Mouse (Mus musculus): Measurements from ENCODE around the gene Adal. TPM values are rescaled to one million over a fixed set of nuclear protein-coding genes. Genes with fewer than 3 reads are reported as not detected.

The Adal gene
- total RNA-seq, 2 experiments from 2014 or later: 13.9 to 14.5 TPM

DNA sequence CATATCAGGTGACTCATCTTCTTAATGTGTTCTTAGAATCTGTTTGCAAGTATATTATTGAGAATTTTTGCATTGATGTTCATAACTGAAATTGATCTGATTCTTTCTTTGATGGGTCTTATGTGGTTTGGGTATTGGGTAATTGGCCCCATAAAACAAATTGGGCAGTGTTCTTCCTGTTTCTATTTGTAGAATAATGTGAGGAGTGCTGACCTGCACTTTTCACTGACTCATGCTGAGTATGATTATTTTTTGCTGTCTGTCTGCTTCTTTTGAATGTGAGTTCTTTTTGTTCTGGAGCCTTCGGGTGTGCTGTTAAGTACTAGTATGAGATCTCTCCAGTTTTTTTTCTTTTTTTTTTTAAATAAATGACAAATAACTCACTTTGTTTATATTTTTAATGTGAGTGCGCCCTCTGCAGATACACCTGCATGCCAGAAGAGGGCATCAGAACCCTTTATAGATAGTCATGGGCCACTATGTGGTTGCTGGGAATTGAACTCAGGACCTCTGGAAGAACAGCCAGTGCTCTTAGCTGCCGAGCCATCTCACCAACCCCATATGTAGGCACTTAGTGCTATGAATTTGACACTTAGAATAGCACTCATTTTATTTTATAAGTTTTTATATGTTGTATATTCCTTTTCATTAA lies 38.7 kb downstream of the Adal start:
- no peak for DNase-seq

GRCm38 (mm10) chr2:121183431-121183830 lies 43.2 kb downstream of the Adal start:
- no peak for DNase-seq

DNA sequence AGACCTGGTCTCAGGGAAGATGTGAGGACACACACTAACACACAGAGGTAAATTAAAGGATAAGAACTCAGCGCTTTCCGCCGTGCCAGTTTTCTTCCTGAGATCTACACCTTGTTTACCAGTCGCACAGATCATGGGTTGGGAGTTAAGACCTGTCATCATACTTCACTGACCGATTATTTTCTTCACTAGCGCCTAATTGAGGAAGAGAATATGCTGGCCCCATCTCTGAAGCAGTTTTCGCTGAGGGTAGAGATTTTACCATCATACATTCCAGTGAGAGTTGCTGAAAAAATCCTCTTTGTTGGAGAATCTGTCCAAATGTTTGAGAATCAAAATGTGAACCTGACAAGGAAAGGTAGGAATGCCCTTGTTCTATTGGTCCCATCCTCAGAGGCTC lies 43.9 kb downstream of the Adal start:
- no peak for DNase-seq

DNA sequence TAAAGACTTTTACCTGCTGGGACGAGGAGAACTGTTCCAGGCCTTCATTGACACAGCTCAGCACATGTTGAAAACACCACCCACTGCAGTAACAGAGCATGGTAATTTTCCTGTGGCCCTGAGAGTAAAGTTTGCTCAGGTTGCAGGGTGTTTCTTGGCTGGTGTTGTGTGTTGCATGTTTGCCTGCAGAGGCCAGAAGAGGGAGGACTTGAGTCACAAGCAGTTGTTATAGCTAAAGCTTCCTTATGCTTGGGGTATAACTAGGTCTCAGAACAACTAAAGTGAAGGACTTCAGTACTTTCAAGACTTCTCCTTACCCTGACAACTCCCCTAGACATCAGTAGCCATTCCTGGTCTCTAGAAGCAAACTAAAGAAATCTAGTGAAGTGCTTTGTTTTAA lies 48.3 kb downstream of the Adal start:
- DNase-seq: no peak

GRCm38 (mm10) chr2:121195466-121195865 lies 55.2 kb downstream of the Adal start:
- DNase-seq: no peak

- no peak for DNase-seq
Measured at GRCm38 (mm10) chr2:121204276-121204675, 64.0 kb downstream of the Adal start.

Other genes starting within 250 kb of the Adal start
- 10 to 100 TPM; 20.4 to 21.3 TPM for gene Ubr1, start 169.7 kb upstream of the Adal start, total RNA-seq (2021)
- gene Tmem62, start 163.4 kb upstream of the Adal start, total RNA-seq (2021): 1 to 10 TPM; 2.9 to 4.2 TPM
- gene Ccndbp1, start 132.0 kb upstream of the Adal start, total RNA-seq (2021): 10 to 100 TPM; 12.5 to 16.6 TPM
- gene Epb42, start 103.4 kb upstream of the Adal start, total RNA-seq (2021): under 1 TPM in 1 of 2 experiments, not detected in 1; 0.16 TPM
- not detected for gene Tgm5, start 54.6 kb upstream of the Adal start, total RNA-seq (2021)
- gene Tgm7, start 30.6 kb upstream of the Adal start, total RNA-seq (2021): not detected
- 1 to 10 TPM; 3.2 to 3.6 TPM for gene Lcmt2, start 225 bp downstream of the Adal start, total RNA-seq (2021)
- 10 to 100 TPM in 1 of 2 experiments, 1 to 10 TPM in 1; 9.9 to 11.8 TPM for gene Tubgcp4, start 30.2 kb downstream of the Adal start, total RNA-seq (2021)
- 1 to 10 TPM; 4.5 to 4.6 TPM for gene Zscan29, start 30.7 kb downstream of the Adal start, total RNA-seq (2021)
- gene Trp53bp1, start 131.0 kb downstream of the Adal start, total RNA-seq (2021): 10 to 100 TPM; 13.5 to 16.4 TPM
- gene Map1a, start 149.2 kb downstream of the Adal start, total RNA-seq (2021): 1 to 10 TPM; 7.0 to 7.8 TPM
- 10 to 100 TPM; 65.1 to 69.9 TPM for gene Ppip5k1, start 215.0 kb downstream of the Adal start, total RNA-seq (2021)
- gene Ckmt1, start 217.3 kb downstream of the Adal start, total RNA-seq (2021): not detected
- under 1 TPM in 1 of 2 experiments, not detected in 1; 0.08 TPM for gene Strc, start 246.7 kb downstream of the Adal start, total RNA-seq (2021)

Measured in gastrocnemius, postnatal 25 days (tissue).